Mouse (Mus musculus) G1E (cell line): ENCODE results near the gene Fam222a.

ENCODE experiments used
- CTCF ChIP-seq: IDR thresholded peaks from 2 replicates; pipeline ENCODE4 v1.5.1; 2012; ENCODE audit warnings: low read depth, low read length, inconsistent platforms, mixed read lengths
- GATA1 ChIP-seq: IDR thresholded peaks from 2 replicates; pipeline ENCODE4 v1.6.1; 2012; ENCODE audit warnings: borderline replicate concordance, low read length, inconsistent platforms, mixed read lengths
- TAL1 ChIP-seq: conservative IDR thresholded peaks from 2 replicates; pipeline ENCODE4 v1.6.1; 2012; ENCODE audit warnings: low read depth, low read length, inconsistent platforms, mixed read lengths

DNA sequence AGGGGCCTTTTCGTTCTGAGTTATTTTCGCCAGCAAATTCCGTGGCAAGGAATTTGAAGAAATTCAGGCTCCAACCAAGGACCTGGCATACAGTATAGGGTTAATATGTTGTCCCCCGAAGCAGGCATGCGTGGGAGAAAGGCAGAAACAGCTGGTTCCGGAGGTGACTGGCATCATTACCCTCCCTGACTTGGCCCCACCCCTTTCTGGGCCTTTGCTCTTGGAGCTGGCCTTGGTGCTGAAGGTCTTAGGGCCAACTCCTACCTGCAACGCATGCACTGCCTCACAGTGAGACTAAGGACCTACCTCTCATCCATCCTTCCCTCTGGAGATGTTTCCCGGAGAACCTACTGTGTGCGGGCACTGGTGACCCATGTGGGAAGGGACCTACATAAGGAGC, 20.1 kb downstream of the Fam222a start:
- TF ChIP-seq CTCF (no peak), GATA1 (no peak), TAL1 (no peak)
